Comparison of ENCODE assay signal across 18 mouse cellular contexts in genomic region chr13:40947538-40948205, GRCm38 (mm10). TPM values are rescaled to one million over a fixed set of nuclear protein-coding genes. Genes with fewer than 3 reads are reported as not detected.
DNase-seq lines count a peak whose midpoint lies in the region; ATAC-seq lines count a peak whose summit lies in the region.
"Had no signal": no experiment of that assay in that cellular context is flagged by ENCODE, and none has a peak within 500 bp of the region (broad histone marks: within the 10 kb centered on the region; RNA-seq: fewer than 3 reads in every experiment).

No protein-coding gene starts in this region.

- DNase-seq in forebrain, embryonic 11.5 days (ENCODE audit: low spot score) = peak; percentile 10
- peak; percentile 27 for DNase-seq in heart, postnatal 4 days
- no peak for DNase-seq in heart, postnatal 36 days
- DNase-seq in 3T3-L1 (ENCODE audit: low read depth, low spot score) (peak; percentile 47), NIH3T3 (ENCODE audit: low read depth) (peak; percentile 8)
- no peak for DNase-seq in urinary bladder, postnatal 25 days (ENCODE audit: low spot score)
- no peak for DNase-seq in embryonic facial prominence, embryonic 10.5 days (ENCODE audit: low spot score)
- DNase-seq: cerebellum, postnatal 14 days; forebrain, postnatal 0 days; gastrocnemius, adult 2 months; kidney, adult 11 months; kidney, postnatal 10 days; retina, postnatal 1 day had no signal

- H3K27me3 ChIP-seq in forebrain, embryonic 11.5 days (ENCODE audit: control insufficient read depth, insufficient read depth, low read length) = no peaks in the 10 kb centered on the region
- H3K27me3 ChIP-seq in forebrain, embryonic 13.5 days = no peaks in the 10 kb centered on the region
- H3K27me3 ChIP-seq in embryonic facial prominence, embryonic 10.5 days (replicated peaks; ENCODE audit: low read depth, poor library complexity, severe bottlenecking) = no peaks in the 10 kb centered on the region
- H3K27me3 ChIP-seq: limb, embryonic 12.5 days; midbrain, embryonic 15.5 days had no signal

- no peak overlapping the region for H3K4me3 ChIP-seq in forebrain, embryonic 11.5 days (ENCODE audit: low read depth, low read length)
- no peak overlapping the region for H3K4me3 ChIP-seq in forebrain, embryonic 13.5 days
- no peak overlapping the region for H3K4me3 ChIP-seq in embryonic facial prominence, embryonic 10.5 days
- H3K4me3 ChIP-seq: gastrocnemius, adult 2 months; limb, embryonic 12.5 days; midbrain, embryonic 15.5 days had no signal

- no peaks in the 10 kb centered on the region for H3K36me3 ChIP-seq in forebrain, embryonic 11.5 days (ENCODE audit: control insufficient read depth, insufficient read depth, low read length)
- no peaks in the 10 kb centered on the region for H3K36me3 ChIP-seq in forebrain, embryonic 13.5 days (ENCODE audit: poor library complexity, severe bottlenecking)
- H3K36me3 ChIP-seq in embryonic facial prominence, embryonic 10.5 days (replicated peaks) = no peaks in the 10 kb centered on the region
- H3K36me3 ChIP-seq: limb, embryonic 12.5 days; midbrain, embryonic 15.5 days had no signal

- no peak overlapping the region for H3K27ac ChIP-seq in forebrain, embryonic 11.5 days (ENCODE audit: low read depth, low read length)
- H3K27ac ChIP-seq in forebrain, embryonic 13.5 days = no peak overlapping the region
- no peak overlapping the region for H3K27ac ChIP-seq in embryonic facial prominence, embryonic 10.5 days (replicated peaks)
- H3K27ac ChIP-seq: gastrocnemius, adult 2 months; hindbrain, embryonic 14.5 days; limb, embryonic 12.5 days; liver, embryonic 14.5 days; midbrain, embryonic 15.5 days had no signal

- H3K4me2 ChIP-seq in forebrain, embryonic 11.5 days (ENCODE audit: low read depth, low read length, severe bottlenecking) = no peak overlapping the region
- H3K4me2 ChIP-seq in forebrain, embryonic 13.5 days = no peak overlapping the region
- H3K4me2 ChIP-seq: hindbrain, embryonic 14.5 days; limb, embryonic 12.5 days; midbrain, embryonic 15.5 days had no signal

- H3K4me1 ChIP-seq in forebrain, embryonic 11.5 days (replicated peaks; ENCODE audit: control insufficient read depth, insufficient read depth, low read length) = no peaks in the 10 kb centered on the region
- peaks cover 15% of the 10 kb centered on the region for H3K4me1 ChIP-seq in forebrain, embryonic 13.5 days
- peaks cover 18% of the 10 kb centered on the region for H3K4me1 ChIP-seq in embryonic facial prominence, embryonic 10.5 days

- ATAC-seq in forebrain, embryonic 11.5 days (replicated peaks; ENCODE audit: low FRiP score) = no peak
- ATAC-seq in forebrain, embryonic 13.5 days = no peak
- ATAC-seq: forebrain, postnatal 0 days; midbrain, embryonic 15.5 days had no signal

- no peaks in the 10 kb centered on the region for H3K9me3 ChIP-seq in forebrain, embryonic 11.5 days (ENCODE audit: control insufficient read depth, low read length)
- no peaks in the 10 kb centered on the region for H3K9me3 ChIP-seq in forebrain, embryonic 13.5 days (replicated peaks)
- no peaks in the 10 kb centered on the region for H3K9me3 ChIP-seq in embryonic facial prominence, embryonic 10.5 days
- H3K9me3 ChIP-seq: limb, embryonic 12.5 days; midbrain, embryonic 15.5 days had no signal

- WGBS in forebrain, embryonic 11.5 days = 85% methylated on average over 7 of the region's 7 CpGs
- 83% methylated on average over 7 of the region's 7 CpGs for WGBS in forebrain, embryonic 13.5 days
- 87% methylated on average over 7 of the region's 7 CpGs for WGBS in embryonic facial prominence, embryonic 10.5 days

- intact Hi-C loops in heart, postnatal 36 days (cut with DNase I) = no loop called here

- no peak overlapping the region for H3K9ac ChIP-seq in forebrain, embryonic 11.5 days (ENCODE audit: low read length)
- H3K9ac ChIP-seq in forebrain, embryonic 13.5 days = no peak overlapping the region
- H3K9ac ChIP-seq: forebrain, postnatal 0 days; hindbrain, embryonic 14.5 days; limb, embryonic 12.5 days; liver, embryonic 14.5 days; midbrain, embryonic 15.5 days had no signal

RNA-seq across cellular contexts. Expression of gene Pak1ip1, which starts 53.2 kb away (rescaled TPM):
- polyA plus RNA-seq in forebrain, embryonic 11.5 days (2014; fragmentation: Nextera tagmentation; extraction: Ambion mirVana) = 88.4 and 92.0 TPM in 2 replicates
- 86.3 and 87.4 TPM in 2 replicates for polyA plus RNA-seq in forebrain, embryonic 13.5 days (2015; fragmentation: Nextera tagmentation; extraction: Ambion mirVana)
- total RNA-seq in heart, postnatal 4 days (2021) = 10 to 100 TPM; 33.7 to 35.6 TPM
- 10 to 100 TPM; 26.5 to 29.6 TPM for total RNA-seq in heart, postnatal 36 days (2021)
- polyA plus RNA-seq in embryonic facial prominence, embryonic 10.5 days (2016; fragmentation: Nextera tagmentation; extraction: Ambion mirVana) = 65.7 and 71.1 TPM in 2 replicates

Comparison
In these comparisons a context has a peak if more than half of its experiments do, and no peak if none do; other contexts are left out.
1. DNase-seq: peak in forebrain, embryonic 11.5 days (single experiment), heart, postnatal 4 days (single experiment), 3T3-L1 (single experiment) and NIH3T3 (single experiment); none in heart, postnatal 36 days (0 of 2), urinary bladder, postnatal 25 days (single experiment) and embryonic facial prominence, embryonic 10.5 days (single experiment).